Mouse (Mus musculus) kidney, postnatal 0 days (tissue): ENCODE measurements at regions not wholly inside any gene's neighbourhood (a gene's known extent, or its start where the extent isn't known, plus 50 kb on each side); places are given as distances from the start of the nearest gene placed in this dataset.
A peak's percentile ranks its signal among the peaks of the same experiment; 100 is the strongest.

Experiments
- ATAC-seq: fragments of 200-750 bp; cut with Nextera tagmentation; replicated peaks from 2 replicates; pipeline ENCODE4 v1.8.0; 2017; ENCODE audit warnings: low read depth, moderate number of reproducible peaks, moderate TSS enrichment, moderate library complexity; ENCODE audit not compliant: low FRiP score
- DNase-seq: peaks from one replicate; pipeline ENCODE4 v3.0.0-alpha.2; 2016; ENCODE audit warnings: low spot score
- H3K27ac ChIP-seq: fragments of 300-500 bp; sonication (generic); 2 replicates; pipeline ENCODE4 v1.5.1; 2014; ENCODE audit warnings: mild to moderate bottlenecking
- H3K27me3 ChIP-seq: fragments of 300-500 bp; sonication (generic); 2 replicates; pipeline ENCODE4 v1.6.1; 2014; ENCODE audit warnings: low read length, mixed read lengths; ENCODE audit not compliant: insufficient read depth
- H3K36me3 ChIP-seq: fragments of 300-500 bp; sonication (generic); 2 replicates; pipeline ENCODE4 v1.6.1; 2014; ENCODE audit warnings: low read length, mixed read lengths; ENCODE audit not compliant: insufficient read depth
- H3K4me1 ChIP-seq: fragments of 300-500 bp; sonication (generic); replicated peaks from 2 replicates; pipeline ENCODE4 v1.6.1; 2014; ENCODE audit warnings: antibody characterized with exemption, low read length, mixed read lengths; ENCODE audit not compliant: insufficient read depth
- H3K4me2 ChIP-seq: fragments of 300-500 bp; sonication (generic); 2 replicates; pipeline ENCODE4 v1.6.1; 2014; ENCODE audit warnings: mild to moderate bottlenecking, low read length, moderate library complexity, mixed read lengths
- H3K4me3 ChIP-seq: fragments of 300-500 bp; sonication (generic); replicated peaks from 2 replicates; pipeline ENCODE4 v1.5.1; 2014; ENCODE audit warnings: low read depth, low read length
- H3K9ac ChIP-seq: fragments of 300-500 bp; sonication (generic); 2 replicates; pipeline ENCODE4 v1.6.1; 2014; ENCODE audit warnings: low read depth, low read length
- H3K9me3 ChIP-seq: fragments of 300-500 bp; sonication (generic); replicated peaks from 2 replicates; pipeline ENCODE4 v1.6.1; 2016; ENCODE audit warnings: low read length, inconsistent platforms, mixed read lengths
- CTCF ChIP-seq: IDR thresholded peaks from 2 replicates; pipeline ENCODE4 v1.5.1; 2016; ENCODE audit warnings: antibody characterized with exemption, low read depth, mild to moderate bottlenecking, moderate library complexity
- WGBS: fragments of 180-500 bp; shearing (Covaris S2); extraction: QIAGEN DNeasy Blood & Tissue Kit; methylation state at CpG from one replicate; pipeline ENCODE4 v1.1.7; 2014; 5-methylcytosine and 5-hydroxymethylcytosine counted together

- DNase-seq (no peak), ATAC-seq (no peak)
- Histone ChIP-seq H3K27ac (no peak overlapping the region), H3K4me1 (no peaks in the 10 kb centered on the region), H3K9ac (no peak overlapping the region), H3K9me3 (no peaks in the 10 kb centered on the region), H3K27me3 (no peaks in the 10 kb centered on the region), H3K36me3 (no peaks in the 10 kb centered on the region), H3K4me3 (no peak overlapping the region), H3K4me2 (no peak overlapping the region)
- no peak for TF ChIP-seq CTCF
- WGBS, result 27% methylated on average over 4 of the region's 4 CpGs
Measured at GRCm38 (mm10) chr3:38009168-38009567, 284.9 kb upstream of the Gm5148 start.

- Histone ChIP-seq H3K27ac (no peak overlapping the region), H3K4me2 (no peak overlapping the region), H3K9ac (no peak overlapping the region), H3K9me3 (no peaks in the 10 kb centered on the region), H3K4me3 (no peak overlapping the region), H3K36me3 (no peaks in the 10 kb centered on the region), H3K4me1 (no peaks in the 10 kb centered on the region), H3K27me3 (no peaks in the 10 kb centered on the region)
- ATAC-seq (no peak), DNase-seq (no peak)
- 64% methylated on average over 7 of the region's 7 CpGs for WGBS
- TF ChIP-seq CTCF, result no peak
Measured at GRCm38 (mm10) chr3:38008321-38008720, 284.0 kb upstream of the Gm5148 start.

DNA sequence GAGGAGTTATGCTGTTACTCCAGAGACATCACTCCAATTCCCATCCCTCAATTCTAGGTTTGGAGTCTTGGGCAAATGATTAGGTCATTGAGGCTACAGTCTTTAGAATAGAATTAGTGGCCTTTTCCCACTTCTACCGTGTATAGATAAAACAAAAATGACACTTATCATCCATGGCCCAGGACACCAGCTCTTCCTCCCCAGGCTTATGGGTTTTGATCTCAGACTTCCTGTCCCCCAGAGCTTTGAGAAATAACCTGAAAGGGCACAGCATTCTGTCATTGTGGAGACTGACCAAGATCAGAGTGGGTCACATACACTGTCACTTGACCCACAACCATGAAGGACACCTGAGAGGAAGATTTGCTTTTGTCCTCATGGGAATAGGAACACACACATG lies 283.3 kb upstream of the Gm5148 start:
- no peaks in the 10 kb centered on the region for H3K36me3 ChIP-seq
- TF ChIP-seq CTCF, result no peak
- H3K9ac ChIP-seq, result no peak overlapping the region
- ATAC-seq (no peak), DNase-seq (no peak)
- no peak overlapping the region for H3K27ac ChIP-seq
- H3K9me3 ChIP-seq, result no peaks in the 10 kb centered on the region
- H3K4me3 ChIP-seq, result no peak overlapping the region
- no peaks in the 10 kb centered on the region for H3K27me3 ChIP-seq
- no peaks in the 10 kb centered on the region for H3K4me1 ChIP-seq
- 84% methylated on average over 1 of the region's 1 CpGs for WGBS
- no peak overlapping the region for H3K4me2 ChIP-seq

DNA sequence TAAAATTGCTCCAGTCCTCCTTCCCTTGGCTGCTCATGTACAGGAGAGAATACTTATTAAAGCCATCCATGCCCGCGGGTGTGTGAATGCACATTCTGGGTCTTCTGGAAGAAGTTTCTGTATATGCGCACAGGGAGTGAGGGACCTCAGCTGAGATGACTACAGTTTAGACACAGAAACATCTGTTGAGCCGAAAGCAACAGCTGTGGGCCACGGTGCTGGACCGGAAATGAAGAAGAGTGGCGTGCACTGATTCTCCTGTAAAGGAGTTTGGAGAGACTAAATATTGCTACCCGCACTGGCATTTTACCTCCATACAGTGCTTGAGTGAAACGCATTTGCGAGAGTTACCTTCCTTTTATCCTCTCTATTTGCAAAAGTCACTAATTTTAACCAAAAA lies 278.0 kb upstream of the Gm5148 start:
- WGBS, result 93% methylated on average over 10 of the region's 10 CpGs
- Histone ChIP-seq H3K9ac (no peak overlapping the region), H3K27me3 (no peaks in the 10 kb centered on the region), H3K4me2 (no peak overlapping the region), H3K27ac (no peak overlapping the region), H3K9me3 (no peaks in the 10 kb centered on the region), H3K4me3 (no peak overlapping the region), H3K36me3 (no peaks in the 10 kb centered on the region), H3K4me1 (no peaks in the 10 kb centered on the region)
- DNase-seq, result no peak
- no peak for TF ChIP-seq CTCF
- no peak for ATAC-seq

DNA sequence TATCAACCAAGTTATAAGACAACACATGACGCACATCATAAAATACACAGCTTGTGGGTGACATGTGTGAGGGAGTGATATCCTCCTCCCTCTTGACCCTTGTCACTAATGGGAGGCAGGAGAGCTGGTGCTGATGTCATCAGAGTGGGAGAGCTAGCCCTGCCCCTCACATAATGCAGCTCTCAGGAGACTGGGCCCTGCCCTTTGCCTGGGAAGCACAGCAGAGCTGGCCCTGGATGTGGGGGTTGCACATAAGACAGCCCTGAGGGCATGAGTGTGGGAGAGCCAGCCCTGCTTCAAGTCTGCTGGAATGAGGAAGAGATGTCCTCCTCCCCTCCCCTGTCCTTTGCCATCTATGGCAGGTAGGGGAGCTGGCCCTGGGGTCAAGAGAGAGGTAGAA lies 275.5 kb upstream of the Gm5148 start:
- Histone ChIP-seq H3K36me3 (no peaks in the 10 kb centered on the region), H3K9me3 (no peaks in the 10 kb centered on the region), H3K4me2 (no peak overlapping the region), H3K4me1 (no peaks in the 10 kb centered on the region), H3K4me3 (no peak overlapping the region), H3K27me3 (no peaks in the 10 kb centered on the region), H3K27ac (no peak overlapping the region), H3K9ac (no peak overlapping the region)
- 0 out of 2 replicates have a peak, but pooled peaks have one; percentile 33 for ATAC-seq
- no peak for TF ChIP-seq CTCF
- no peak for DNase-seq
- WGBS, result 94% methylated on average over 1 of the region's 1 CpGs

- WGBS, result 93% methylated on average over 3 of the region's 3 CpGs
- H3K9me3 ChIP-seq, result no peaks in the 10 kb centered on the region
- no peak overlapping the region for H3K9ac ChIP-seq
- ATAC-seq, result no peak
- no peak for TF ChIP-seq CTCF
- no peak overlapping the region for H3K4me2 ChIP-seq
- no peak overlapping the region for H3K27ac ChIP-seq
- no peaks in the 10 kb centered on the region for H3K27me3 ChIP-seq
- no peaks in the 10 kb centered on the region for H3K4me1 ChIP-seq
- DNase-seq, result no peak
- H3K4me3 ChIP-seq, result no peak overlapping the region
- no peaks in the 10 kb centered on the region for H3K36me3 ChIP-seq
Measured at GRCm38 (mm10) chr3:37997998-37998397, 273.7 kb upstream of the Gm5148 start.

GRCm38 (mm10) chr3:37989992-37990391 lies 265.7 kb upstream of the Gm5148 start:
- ATAC-seq, result no peak
- DNase-seq, result no peak
- Histone ChIP-seq H3K9ac (no peak overlapping the region), H3K27ac (no peak overlapping the region), H3K4me1 (peaks cover 6% of the 10 kb centered on the region; the same call in 1 of the 2 replicates), H3K27me3 (no peaks in the 10 kb centered on the region), H3K4me3 (no peak overlapping the region), H3K36me3 (no peaks in the 10 kb centered on the region), H3K4me2 (no peak overlapping the region), H3K9me3 (no peaks in the 10 kb centered on the region)
- WGBS, result 96% methylated on average over 6 of the region's 6 CpGs
- no peak for TF ChIP-seq CTCF
